Mouse (Mus musculus): ENCODE results near the gene Zdhhc19. TPM values are rescaled to one million over a fixed set of nuclear protein-coding genes. Genes with fewer than 3 reads are reported as not detected.

The Zdhhc19 gene
- total and polyA plus RNA-seq, 3 experiments = 0.58 to 1.4 TPM; not detected in 1

- Histone ChIP-seq H3K27ac (ENCODE audit: control insufficient read depth, low read depth, low read length) (no peak overlapping the region), H3K36me3 (ENCODE audit: control insufficient read depth in 1 of 2, insufficient read depth in 2 of 2, low read length in 2 of 2) (peaks cover 0 to 2% of the 10 kb centered on the region in 2 experiments; a peak in 2 of 4 replicates), H3K79me2 (ENCODE audit: control insufficient read depth, insufficient read depth, low read length, poor library complexity) (no peaks in the 10 kb centered on the region), H3K4me3 (ENCODE audit: control insufficient read depth in 1 of 2, insufficient read depth in 1 of 2, low read depth in 2 of 2, low read length in 2 of 2) (no peak overlapping the region), H3K27me3 (ENCODE audit: control insufficient read depth in 1 of 2, insufficient read depth in 2 of 2, low read length in 2 of 2) (peaks cover 2 to 7% of the 10 kb centered on the region in 2 experiments; a peak in 3 of 4 replicates), H3K9me3 (replicated peaks; ENCODE audit: insufficient read depth, low read length) (no peaks in the 10 kb centered on the region), H3K9ac (ENCODE audit: control insufficient read depth, low read depth, low read length, poor library complexity, severe bottlenecking) (no peak overlapping the region), H3K4me1 (ENCODE audit: control insufficient read depth in 1 of 2, insufficient read depth in 2 of 2, low read length in 2 of 2) (peaks cover 2 to 3% of the 10 kb centered on the region in 2 experiments; a peak in 2 of 4 replicates)
- TF ChIP-seq NRF1 (IDR thresholded peaks at IDR 0.05; ENCODE audit: insufficient read depth, low read depth, low read length, poor library complexity, severe bottlenecking) (no peak), EP300 (IDR thresholded peaks at IDR 0.05; ENCODE audit: low read depth in 1 of 2, low read length in 2 of 2) (peak; percentile 40 to 53; a peak in 3 of 4 replicates), GATA1 (IDR thresholded peaks at IDR 0.05; ENCODE audit: low read depth, low read length) (peak; percentile 11; the same call in 1 of the 2 replicates), ETS1 (IDR thresholded peaks at IDR 0.05; ENCODE audit: low read depth, low read length) (0 out of 2 replicates have a peak, but pooled peaks have one; percentile 11), JUND (IDR thresholded peaks at IDR 0.05; ENCODE audit: low read depth, low read length) (no peak), TCF12 (IDR thresholded peaks at IDR 0.05; ENCODE audit: low read depth, low read length) (peak; percentile 34; the same call in 1 of the 2 replicates), KAT2A (conservative IDR thresholded peaks at IDR 0.05; ENCODE audit: low read depth, low read length) (no peak), E2F4 (IDR thresholded peaks at IDR 0.05; ENCODE audit: borderline replicate concordance, low read depth, low read length) (no peak), CHD2 (IDR thresholded peaks at IDR 0.05; ENCODE audit: low read length) (no peak), RAD21 (IDR thresholded peaks at IDR 0.05; ENCODE audit: low read depth, low read length) (no peak)
- peak; percentile 37 for DNase-seq (ENCODE audit: low read depth, low spot score)
Measured at GRCm38 (mm10) chr16:32586482-32586881, 90.4 kb downstream of the Zdhhc19 start.

- Histone ChIP-seq H3K4me1 (ENCODE audit: control insufficient read depth in 1 of 2, insufficient read depth in 2 of 2, low read length in 2 of 2) (peaks cover 2 to 3% of the 10 kb centered on the region in 2 experiments; a peak in 2 of 4 replicates), H3K27me3 (ENCODE audit: control insufficient read depth in 1 of 2, insufficient read depth in 2 of 2, low read length in 2 of 2) (peaks cover 5 to 9% of the 10 kb centered on the region in 2 experiments; a peak in 3 of 4 replicates), H3K79me2 (ENCODE audit: control insufficient read depth, insufficient read depth, low read length, poor library complexity) (no peaks in the 10 kb centered on the region), H3K4me3 (ENCODE audit: control insufficient read depth in 1 of 2, insufficient read depth in 1 of 2, low read depth in 2 of 2, low read length in 2 of 2) (no peak overlapping the region), H3K9me3 (replicated peaks; ENCODE audit: insufficient read depth, low read length) (no peaks in the 10 kb centered on the region), H3K27ac (ENCODE audit: control insufficient read depth, low read depth, low read length) (no peak overlapping the region), H3K9ac (ENCODE audit: control insufficient read depth, low read depth, low read length, poor library complexity, severe bottlenecking) (no peak overlapping the region), H3K36me3 (ENCODE audit: control insufficient read depth in 1 of 2, insufficient read depth in 2 of 2, low read length in 2 of 2) (peaks cover 0 to 2% of the 10 kb centered on the region in 2 experiments; a peak in 2 of 4 replicates)
- DNase-seq (ENCODE audit: low read depth, low spot score) = no peak
- no peak for TF ChIP-seq SMC3 (IDR thresholded peaks at IDR 0.05; ENCODE audit: low read depth, low read length)
- no peak for TF ChIP-seq POLR2A (IDR thresholded peaks at IDR 0.05; ENCODE audit: control insufficient read depth in 1 of 2, insufficient read depth in 1 of 2, low read depth in 1 of 2, low read length in 2 of 2, poor library complexity in 1 of 2)
- no peak for TF ChIP-seq GABPA (IDR thresholded peaks at IDR 0.05; ENCODE audit: low read depth, low read length)
- TF ChIP-seq MAX (IDR thresholded peaks at IDR 0.05; ENCODE audit: low read length) = no peak
- TF ChIP-seq MAFK (IDR thresholded peaks at IDR 0.05; ENCODE audit: borderline replicate concordance, low read depth, low read length) = no peak
- TF ChIP-seq TCF12 (IDR thresholded peaks at IDR 0.05; ENCODE audit: low read depth, low read length) = no peak
- no peak for TF ChIP-seq EP300 (IDR thresholded peaks at IDR 0.05; ENCODE audit: low read depth in 1 of 2, low read length in 2 of 2)
- no peak for TF ChIP-seq JUND (IDR thresholded peaks at IDR 0.05; ENCODE audit: low read depth, low read length)
- no peak for TF ChIP-seq HCFC1 (IDR thresholded peaks at IDR 0.05; ENCODE audit: low read depth, low read length)
- no peak for TF ChIP-seq GATA1 (IDR thresholded peaks at IDR 0.05; ENCODE audit: low read depth, low read length)
- no peak for TF ChIP-seq MAZ (IDR thresholded peaks at IDR 0.05; ENCODE audit: low read depth, low read length)
- no peak for TF ChIP-seq MEF2A (IDR thresholded peaks at IDR 0.05; ENCODE audit: extremely low read depth, insufficient replicate concordance, low read depth, low read length, poor library complexity, severe bottlenecking)
- no peak for TF ChIP-seq CHD2 (IDR thresholded peaks at IDR 0.05; ENCODE audit: low read length)
- TF ChIP-seq CTCF (IDR thresholded peaks at IDR 0.05 in 2 of 3, conservative IDR thresholded peaks at IDR 0.05 in 1 of 3; ENCODE audit: control insufficient read depth in 1 of 3, insufficient read depth in 1 of 3, low read depth in 2 of 3, low read length in 3 of 3, poor library complexity in 1 of 3, severe bottlenecking in 1 of 3) = no peak
- TF ChIP-seq NELFE (IDR thresholded peaks at IDR 0.05; ENCODE audit: low read depth, low read length) = no peak
- TF ChIP-seq MYC (IDR thresholded peaks at IDR 0.05; ENCODE audit: low read depth, low read length) = no peak
Measured at GRCm38 (mm10) chr16:32588568-32588967, 92.5 kb downstream of the Zdhhc19 start.

All from MEL (cell line).